Mouse (Mus musculus): ENCODE measurements at regions not wholly inside any gene's neighbourhood (a gene's known extent, or its start where the extent isn't known, plus 50 kb on each side); places are given as distances from the start of the nearest gene placed in this dataset.

DNA sequence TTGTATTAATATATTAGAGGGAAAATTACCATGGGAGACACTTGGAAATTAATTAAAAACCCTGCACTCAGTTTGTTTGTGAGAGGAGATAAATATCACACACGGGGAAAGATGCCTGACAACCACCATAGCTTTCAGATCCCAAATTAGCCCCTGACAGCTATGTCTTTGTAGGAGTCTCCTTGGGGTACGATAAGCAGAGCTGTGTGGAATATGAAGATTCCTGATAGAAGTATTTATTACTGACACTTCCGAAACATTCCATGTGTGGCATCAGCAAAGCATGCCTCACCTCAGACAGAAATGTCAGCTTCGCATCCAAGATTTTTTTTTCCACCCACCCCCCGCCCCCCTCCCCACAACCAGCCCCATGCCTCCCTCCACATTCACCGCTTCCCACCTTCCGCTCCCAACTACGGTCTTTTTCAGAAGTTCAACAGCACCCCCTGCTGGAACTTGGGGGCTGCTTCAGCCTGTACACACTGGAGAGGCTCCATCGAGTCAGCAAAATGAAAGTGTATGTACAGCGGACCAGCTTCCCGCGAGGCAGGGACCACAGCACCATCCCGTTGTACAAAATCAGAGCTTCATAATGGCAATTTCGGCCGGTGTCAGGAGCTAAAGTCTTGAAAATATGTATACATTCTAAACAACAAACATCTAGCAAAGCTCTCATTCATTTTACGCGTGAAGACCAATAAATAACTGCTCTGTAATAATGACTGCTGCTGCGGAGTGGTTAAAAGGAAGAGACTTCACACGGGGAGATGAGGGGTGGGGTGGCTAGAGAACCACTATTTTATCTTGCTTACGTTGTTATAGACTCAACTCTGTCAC is 66.7 kb downstream of the Rwdd3 start:
- DNase-seq (ENCODE audit: low spot score in 2 of 2): peak; percentile 81

DNA sequence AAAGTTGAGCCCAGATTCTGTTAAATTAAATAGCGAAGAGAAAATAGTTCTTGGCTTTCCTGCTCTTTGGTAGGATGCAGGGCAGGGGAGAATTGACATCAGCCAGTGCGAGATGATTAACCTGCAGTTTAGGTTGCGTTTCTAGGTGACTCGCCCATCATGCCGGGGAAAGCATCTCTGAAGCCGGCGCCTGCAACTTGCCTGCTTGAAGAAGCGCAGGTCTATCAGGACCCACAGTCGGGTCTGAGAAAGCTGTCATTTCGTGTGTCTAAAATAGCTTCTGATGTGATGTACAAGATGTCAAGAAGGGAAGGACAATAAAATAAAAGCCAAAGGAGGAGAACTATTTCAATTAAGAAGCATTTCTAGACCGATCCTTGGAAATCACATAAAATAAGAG is 68.6 kb downstream of the Rwdd3 start:
- no peak for DNase-seq (ENCODE audit: low spot score in 2 of 2)

DNA sequence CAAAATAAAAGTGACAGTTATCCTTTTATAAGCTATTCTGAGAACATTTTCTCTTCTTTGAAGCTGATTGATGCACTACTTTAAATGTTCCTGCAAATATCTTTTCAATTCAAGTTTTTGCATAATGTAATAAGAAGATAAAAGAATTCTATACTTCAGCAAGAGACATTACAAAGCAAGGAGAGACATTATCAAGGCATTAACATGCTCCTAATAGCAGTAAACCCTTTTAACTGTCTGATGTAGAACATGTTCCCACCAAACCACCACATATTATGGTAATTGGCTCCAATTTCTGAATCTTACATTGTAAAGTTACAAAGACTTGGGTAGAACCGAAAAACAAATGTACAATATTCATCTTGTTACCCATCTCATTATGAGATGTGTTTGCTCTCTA is 69.4 kb downstream of the Rwdd3 start:
- DNase-seq (ENCODE audit: low spot score in 2 of 2): no peak

DNA sequence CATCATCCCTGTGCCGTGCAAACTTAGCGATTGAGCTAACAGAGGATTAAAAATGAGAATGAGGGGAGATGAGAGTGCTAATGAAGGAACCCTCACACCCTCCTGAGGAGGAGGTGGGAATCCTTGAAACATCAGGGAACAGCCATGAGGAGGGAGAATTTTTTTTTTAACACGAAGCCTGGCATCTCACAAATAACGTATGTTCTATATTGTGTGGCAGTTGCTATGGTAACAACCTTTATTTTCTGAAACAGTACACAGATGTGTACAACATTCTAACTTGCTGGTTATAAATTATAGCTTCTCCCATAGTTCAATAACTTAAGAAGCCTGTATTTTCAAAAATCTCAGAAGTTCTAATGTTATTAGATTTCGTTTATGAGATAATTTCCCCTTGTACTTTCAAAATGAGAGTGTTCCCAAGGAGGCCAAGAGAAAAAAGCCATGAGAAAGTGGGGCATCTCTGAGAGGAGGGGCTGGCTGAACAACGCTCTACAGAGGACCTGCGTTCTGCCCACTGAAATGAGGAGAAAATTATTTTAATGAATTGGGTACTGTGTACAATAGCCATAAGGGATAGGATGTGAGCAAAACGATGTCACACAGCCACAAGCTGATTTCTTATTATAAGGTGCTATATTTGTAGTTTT is 71.2 kb downstream of the Rwdd3 start:
- no peak for DNase-seq (ENCODE audit: low spot score in 2 of 2)

DNA sequence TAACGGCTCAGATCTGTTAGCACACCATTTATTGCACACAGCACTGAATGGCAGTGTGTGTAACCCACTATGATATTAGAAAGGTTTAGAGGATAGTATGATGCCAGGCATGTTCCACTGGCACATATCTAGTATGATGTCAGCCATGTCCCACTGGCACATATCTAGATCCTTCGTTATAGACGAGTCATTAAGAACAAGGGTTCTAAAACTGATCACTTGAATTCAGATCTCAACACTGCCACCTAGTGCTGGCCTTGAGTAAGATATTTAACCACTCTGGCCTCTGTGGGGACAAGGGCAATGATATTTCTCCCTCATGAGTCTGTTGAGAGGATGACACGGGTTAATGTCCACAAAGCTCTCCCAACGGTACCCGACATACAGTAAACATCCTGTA is 78.0 kb downstream of the Rwdd3 start:
- no peak for DNase-seq (ENCODE audit: low spot score in 2 of 2)

DNA sequence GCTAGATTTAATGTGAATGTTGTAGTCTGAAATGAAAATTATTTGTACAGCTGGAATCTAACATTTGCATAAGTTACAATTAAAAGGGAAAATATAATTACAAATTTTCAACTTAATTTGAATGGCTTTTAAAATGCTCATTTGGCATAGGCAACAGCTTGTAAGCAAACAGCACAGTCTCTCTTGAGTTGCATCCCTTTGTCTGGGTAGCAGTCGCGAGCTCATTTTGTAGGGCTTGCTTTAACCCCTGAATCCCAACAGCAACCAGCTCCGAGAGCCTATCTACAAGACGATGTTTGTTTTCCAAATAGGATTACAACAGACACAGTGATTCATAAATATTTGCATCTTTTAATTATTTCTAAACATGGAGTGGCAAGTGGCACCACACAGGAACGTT is 82.8 kb downstream of the Rwdd3 start:
- DNase-seq (ENCODE audit: low spot score in 2 of 2): no peak

DNA sequence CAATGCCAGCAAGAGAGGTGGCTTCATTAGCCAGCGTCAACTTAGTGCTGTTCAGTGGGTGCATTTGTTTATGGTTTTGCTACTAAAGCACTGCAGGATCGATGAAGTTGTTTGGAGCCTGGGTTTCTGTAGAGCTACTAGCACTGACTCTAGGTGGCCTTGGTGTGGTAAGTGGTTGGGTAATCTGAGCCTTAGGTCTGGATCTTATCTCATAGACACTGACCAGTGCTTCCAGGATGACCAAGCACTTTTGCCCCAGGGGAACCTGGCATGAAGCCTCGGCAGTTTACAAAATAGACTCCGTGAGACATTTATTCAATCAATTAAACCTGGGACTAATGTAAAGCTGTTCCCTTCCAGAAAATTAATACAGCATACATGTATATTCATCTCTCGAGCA is 102.8 kb downstream of the Rwdd3 start:
- DNase-seq (ENCODE audit: low spot score in 2 of 2): no peak

DNA sequence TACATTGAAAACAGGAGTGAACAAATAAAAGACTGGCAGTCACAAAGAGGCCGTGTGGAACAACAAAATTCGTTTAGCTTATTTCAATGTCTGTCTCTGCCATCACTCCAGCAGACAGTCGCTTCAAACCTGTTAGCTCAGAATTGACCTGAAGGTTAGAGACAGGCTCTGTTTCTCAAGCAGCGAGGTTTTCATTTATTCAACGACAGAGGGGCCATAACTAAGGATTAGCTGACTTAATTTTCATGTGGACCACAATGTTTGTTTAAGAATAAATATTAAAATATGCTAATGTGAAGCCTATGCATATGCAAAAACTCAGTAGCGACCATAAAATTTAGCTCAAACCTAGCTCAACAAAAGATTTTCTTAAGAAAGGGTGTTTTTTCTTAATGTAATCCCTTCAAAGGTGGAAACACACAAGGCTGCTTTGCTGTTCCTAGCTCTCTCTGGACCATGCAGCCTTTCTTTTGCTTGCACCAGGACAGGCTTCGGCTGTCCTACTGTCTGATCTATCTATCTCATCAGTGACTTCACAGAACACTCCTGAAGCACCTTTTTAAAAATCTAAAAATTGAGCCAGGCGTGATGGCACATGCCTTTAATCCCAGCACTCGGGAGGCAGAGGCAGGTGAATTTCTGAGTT is 135.5 kb downstream of the Rwdd3 start:
- no peak for DNase-seq (ENCODE audit: low spot score in 2 of 2)

DNA sequence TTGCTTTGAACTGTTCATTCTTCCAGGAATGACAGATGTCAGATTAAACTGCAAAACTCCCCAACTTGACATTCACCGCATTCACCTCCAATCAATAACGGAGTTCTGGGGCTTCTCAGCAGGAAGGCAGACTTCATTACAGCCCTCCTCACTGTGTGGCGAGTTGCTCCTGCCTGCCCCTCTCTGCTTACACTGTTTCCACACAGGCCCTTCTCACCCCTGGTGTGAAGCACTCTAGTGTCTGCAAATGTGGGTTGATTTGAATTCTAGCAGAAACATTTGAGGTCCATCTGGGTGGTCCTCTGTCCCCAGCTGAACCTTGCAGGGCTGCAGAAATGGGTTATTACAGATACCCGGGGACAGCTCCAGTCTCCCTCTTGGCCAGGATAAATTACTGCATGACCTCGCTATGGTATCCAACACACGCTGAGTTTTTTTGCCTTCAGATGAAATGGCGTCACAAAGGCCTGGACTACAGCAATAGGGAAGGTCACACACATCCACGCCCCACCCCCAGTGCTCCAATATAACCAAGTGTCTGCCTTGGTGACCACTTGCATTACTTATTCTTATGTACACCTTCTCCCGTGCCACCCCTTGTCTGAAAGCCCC is 145.8 kb downstream of the Rwdd3 start:
- no peak for DNase-seq (ENCODE audit: low spot score in 2 of 2)

DNA sequence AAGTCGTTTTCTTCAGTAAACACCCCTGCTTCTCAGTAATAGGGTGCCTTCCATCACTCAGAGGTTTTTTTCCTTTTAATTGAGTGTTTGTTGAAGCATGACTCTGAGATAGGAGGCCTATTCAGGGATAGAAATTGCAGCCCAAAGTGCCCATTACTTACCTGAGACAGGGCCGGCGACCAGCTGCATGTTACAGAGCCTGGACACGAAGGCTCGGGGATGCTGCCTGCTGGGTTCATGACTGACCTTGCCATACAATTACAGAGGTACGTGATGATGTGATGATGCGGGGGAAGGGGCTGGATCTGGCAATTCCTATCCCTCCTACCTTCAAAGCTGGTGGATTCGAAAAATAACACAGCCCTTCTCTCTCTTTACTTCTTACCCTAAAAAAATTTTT is 146.7 kb downstream of the Rwdd3 start:
- DNase-seq (ENCODE audit: low spot score in 2 of 2): no peak

DNA sequence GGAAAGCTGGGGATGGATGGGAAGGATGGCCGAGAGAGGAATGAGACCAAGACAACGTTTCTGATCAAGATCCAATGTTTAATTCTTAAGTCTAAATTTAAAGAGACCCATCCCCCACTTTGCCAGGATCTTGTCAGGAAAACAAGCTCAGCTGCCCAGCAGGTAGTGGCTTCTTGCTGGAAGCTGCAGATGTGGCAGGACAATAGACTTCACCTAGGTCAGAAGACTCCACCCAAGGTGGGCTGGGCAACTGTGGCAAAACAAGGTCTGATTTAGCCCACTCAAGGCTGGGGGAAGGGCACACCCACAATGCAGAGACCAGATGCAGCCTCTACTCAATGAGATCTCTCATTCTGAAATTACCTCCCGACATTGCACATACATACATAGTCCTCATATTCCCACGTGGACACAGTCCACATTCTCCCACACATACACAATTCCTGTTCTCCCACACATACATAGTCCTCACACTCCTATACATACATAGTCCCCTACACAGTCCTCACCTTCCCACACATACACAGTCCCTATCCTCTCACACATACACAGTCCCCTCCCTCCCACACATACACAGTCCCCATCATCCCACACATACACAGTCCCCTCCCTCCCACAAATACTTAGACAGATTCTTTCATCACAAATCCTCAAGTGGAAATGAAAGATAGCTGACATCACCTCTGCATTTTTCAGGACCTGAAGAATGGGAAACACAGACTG is 150.2 kb downstream of the Rwdd3 start:
- DNase-seq (ENCODE audit: low spot score in 2 of 2): no peak

DNA sequence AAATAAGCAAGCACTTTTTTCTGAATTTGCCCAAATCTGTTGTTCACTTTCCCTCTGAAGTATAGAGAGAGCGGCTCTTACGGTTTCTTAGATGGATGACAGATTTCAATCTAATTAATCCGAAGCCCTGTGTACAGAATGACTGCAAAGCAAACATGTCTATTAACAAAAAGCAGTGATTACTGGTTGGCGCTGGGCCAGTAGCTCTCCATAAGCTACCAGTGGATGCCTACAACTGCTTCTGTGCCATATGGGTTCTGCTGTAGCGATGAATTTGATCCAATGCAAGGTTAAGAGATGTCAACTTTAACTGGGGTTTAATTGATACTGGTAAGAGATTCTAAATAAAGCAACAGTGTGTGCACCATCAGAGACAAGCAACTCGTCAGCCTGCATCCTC is 162.3 kb downstream of the Rwdd3 start:
- DNase-seq (ENCODE audit: low spot score in 2 of 2): no peak

DNA sequence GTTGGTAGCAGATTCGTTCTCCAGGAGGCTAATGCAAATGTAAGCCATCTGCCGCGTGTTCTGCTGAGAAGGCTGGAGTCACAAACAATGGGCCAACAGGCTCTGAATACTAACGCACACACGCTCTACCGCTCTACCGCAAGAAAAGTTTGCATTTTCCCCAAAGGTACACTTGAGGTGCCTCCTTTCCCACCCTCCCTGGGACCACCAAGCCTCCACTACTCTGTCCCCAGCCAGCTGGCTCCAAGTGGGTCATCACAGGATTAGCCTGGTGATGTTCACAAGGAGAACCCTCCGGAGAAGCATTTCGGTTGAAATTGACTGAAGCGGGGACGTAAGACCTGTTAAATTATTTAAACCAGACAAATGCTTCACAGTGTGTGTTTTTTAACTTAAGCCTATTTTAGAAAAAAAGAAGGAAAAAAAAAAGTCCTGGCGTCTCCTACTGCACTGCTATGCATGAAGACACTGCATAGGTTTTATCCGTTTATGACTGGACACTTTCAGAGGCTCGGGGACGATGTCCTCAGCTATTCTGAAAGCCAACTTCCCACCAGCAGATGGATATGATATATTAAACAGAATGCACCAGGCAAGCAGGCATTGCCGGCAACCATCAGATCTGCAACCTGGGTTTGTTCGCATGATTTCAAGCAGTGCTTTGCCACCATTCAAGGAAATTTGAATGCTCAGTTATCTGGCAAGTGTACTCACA is 187.8 kb downstream of the Rwdd3 start:
- peak in 1 of 2 experiments; percentile 9 for DNase-seq (ENCODE audit: low spot score in 2 of 2)

DNA sequence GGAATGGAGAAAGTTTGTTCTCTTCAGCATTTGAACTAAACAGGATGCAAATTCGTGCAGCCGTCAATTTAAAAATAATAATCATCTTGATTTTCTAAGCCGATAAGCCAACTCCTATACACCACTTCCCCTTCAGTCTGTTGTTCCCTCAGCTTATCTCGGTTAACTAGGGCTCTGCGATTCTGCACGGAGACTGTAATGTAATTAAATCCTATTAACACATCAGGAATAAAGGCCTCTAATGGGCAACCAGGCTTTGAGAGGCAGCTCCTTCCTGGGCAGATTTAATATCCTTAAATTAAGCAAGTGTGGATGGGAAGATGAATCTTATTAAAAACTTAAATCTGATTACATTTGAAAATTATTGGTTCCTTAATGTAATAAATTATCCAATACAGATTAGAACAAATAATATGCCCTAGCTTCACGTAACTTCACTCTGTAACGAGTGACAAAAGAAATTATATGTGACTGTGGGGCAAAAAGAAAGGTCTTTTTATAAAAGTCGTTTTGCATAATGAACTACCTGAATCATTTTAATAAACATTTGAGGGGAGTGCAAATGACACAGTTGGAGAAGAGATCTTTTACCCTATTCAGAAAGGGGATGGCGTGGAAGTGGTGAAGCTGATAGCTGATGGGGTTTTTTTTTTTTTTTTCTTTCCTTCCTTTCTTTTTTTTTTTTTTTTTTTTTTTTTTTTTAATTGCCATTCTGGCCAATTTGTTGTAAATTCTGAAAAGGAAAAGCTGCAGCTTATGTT is 188.5 kb downstream of the Rwdd3 start:
- no peak for DNase-seq (ENCODE audit: low spot score in 2 of 2)

DNA sequence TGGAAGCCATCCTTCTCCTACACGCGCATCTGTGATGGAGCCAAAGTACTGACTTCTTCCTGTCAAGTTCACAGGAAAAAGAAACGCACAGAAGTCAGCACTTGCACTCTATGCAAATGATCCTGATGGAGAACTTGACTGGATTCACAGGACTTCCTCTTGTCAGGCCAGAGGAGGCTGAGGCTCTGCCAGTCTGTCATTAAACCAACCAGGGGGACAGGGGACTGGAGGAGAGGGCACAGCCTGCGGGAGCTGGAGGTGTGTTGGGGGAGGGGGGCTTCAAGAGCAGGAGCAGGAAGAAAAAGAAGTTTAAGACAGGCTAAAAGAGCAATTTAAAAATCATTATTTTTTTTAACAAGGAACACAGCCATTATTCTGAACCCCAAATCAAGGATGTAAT is 189.3 kb downstream of the Rwdd3 start:
- no peak for DNase-seq (ENCODE audit: low spot score in 2 of 2)

DNA sequence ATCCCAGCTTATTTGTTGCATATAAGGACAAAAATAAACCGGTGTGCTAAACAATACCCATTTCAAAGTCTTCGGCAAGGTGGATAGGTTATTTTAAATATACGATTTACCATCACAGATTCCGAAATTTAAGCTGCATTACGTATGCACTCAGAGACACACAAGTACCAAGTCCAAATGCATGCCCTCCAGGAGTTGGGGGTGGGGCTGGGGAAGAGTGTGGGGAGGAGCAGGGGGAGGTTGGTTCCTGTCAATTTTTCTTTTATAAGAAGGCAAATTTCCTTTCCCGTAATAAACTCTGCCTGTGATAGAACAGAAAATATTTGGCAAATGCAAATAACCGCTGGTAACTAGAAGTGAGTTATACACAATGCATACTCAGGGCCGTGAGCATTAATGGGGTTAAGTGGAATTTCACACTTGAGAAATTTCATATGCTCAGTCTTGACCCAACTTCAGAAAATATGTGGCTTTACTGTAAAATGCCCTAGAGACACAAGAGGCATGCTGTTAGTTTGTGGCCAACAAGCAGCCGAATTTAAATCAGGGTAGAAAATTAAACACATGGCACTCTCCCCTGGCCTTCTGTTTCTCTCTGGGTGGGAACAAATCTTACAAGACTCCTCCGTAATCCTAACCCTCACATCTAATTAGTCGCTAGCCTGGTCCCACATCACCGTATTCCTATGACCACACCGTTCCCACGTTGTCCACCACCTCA is 200.6 kb downstream of the Rwdd3 start:
- no peak for DNase-seq (ENCODE audit: low spot score in 2 of 2)

DNA sequence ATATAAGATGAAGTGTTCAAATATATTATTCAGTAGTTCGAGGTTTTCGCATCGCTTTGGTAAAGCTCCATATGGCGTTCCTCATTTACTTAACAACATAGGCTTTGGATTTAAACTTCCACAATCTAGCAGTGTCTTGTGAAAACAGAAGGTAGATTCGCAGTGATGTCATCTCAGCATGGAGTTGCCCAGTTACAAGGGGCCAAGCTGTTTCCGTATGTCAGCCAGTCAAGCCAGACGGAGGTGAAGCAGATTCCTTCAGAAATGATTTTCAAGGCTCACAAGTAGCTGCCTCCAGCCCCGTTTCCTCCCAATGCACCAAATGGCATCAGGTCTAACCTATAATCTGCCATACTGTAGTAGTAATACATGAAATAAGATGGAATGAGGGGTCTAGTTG is 224.6 kb downstream of the Rwdd3 start:
- no peak for DNase-seq (ENCODE audit: low spot score in 2 of 2)

DNA sequence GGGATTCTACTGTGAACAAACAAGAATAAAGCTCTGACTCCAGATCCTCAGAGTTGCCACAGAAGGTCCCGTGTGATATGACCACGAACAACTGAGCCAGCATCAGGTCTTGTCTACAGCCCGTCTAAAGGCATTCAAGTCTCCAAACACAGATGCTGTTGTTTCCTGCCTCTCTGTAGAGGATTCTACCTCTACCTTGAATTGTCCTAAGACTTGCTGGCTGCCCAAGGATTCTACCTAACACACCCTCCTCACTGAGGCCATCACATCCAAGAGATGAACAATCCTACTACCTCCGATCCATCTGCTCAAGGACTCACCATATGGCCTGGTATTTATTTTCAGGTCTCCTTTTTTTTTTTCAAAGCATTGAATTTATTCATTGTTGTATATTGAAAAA is 237.1 kb downstream of the Rwdd3 start:
- no peak for DNase-seq (ENCODE audit: low spot score in 2 of 2)

DNA sequence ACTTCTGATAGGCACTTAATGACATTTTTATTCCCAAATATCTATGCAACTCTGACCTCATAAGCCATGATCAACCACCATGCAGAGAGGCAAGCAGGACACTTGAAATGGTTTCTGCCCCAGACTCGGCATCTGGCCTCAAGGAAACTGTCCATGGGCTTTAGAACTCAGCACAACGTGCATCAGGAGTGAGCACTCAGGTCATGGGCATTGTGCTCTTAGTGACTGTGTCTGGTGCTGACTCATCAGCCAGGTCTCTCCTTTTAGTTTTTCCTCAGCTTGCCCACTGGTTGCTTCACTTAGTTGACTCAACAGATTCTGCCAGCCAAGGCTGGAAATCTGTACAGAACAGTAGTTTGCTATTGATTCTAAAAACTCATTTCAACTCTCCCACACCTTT is 251.1 kb downstream of the Rwdd3 start:
- no peak for DNase-seq (ENCODE audit: low spot score in 2 of 2)

DNA sequence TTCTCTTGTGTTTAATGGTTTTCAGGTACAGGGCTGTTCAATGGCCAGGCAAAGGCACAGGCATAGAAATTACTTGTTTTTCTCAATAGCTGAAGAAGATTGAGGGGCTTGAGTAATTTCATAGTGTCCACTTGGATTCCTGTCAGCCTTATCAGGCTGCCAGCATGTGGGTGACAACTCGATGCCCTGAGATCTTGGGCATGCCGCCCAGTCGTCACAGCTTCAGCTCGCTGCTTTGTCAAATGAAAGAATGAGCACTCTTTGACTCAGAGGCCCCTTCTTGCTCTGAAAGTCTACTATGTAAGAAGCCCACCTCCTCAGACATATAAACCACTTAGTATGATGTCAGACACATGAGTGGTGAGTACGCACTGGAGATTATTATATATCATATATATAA is 272.6 kb downstream of the Rwdd3 start:
- DNase-seq (ENCODE audit: low spot score in 2 of 2): no peak
